Mouse (Mus musculus) right cerebral cortex, postnatal 25 days (tissue): ENCODE data around the gene 4930590J08Rik.
"Not testable (repeated sequence)": the region's sequence is repeated elsewhere in the genome, so short reads cannot be mapped to it uniquely, and the experiment has no call there.

Experiments
- DNase-seq: peaks from one replicate; pipeline ENCODE4 v3.0.0; 2022

Gene 4930590J08Rik

GRCm38 (mm10) chr6:91902509-91902908 lies at the start of gene 4930590J08Rik:
Gene 4930590J08Rik, plus strand, starts transcription at chr6:91902809.
- not testable (repeated sequence) for DNase-seq

GRCm38 (mm10) chr6:91858339-91858738 lies 44.3 kb upstream of the 4930590J08Rik start:
- DNase-seq, result no peak

- no peak for DNase-seq
Observed at GRCm38 (mm10) chr6:91862848-91863247, 39.8 kb upstream of the 4930590J08Rik start.

- no peak for DNase-seq
Observed at GRCm38 (mm10) chr6:91864595-91864994, 38.0 kb upstream of the 4930590J08Rik start.

- peak; percentile 50 for DNase-seq
Observed at GRCm38 (mm10) chr6:91865601-91866000, 37.0 kb upstream of the 4930590J08Rik start.

- DNase-seq, result no peak
Observed at GRCm38 (mm10) chr6:91868091-91868490, 34.5 kb upstream of the 4930590J08Rik start.

- DNase-seq, result no peak
Observed at GRCm38 (mm10) chr6:91872781-91873180, 29.8 kb upstream of the 4930590J08Rik start.

- peak; percentile 92 for DNase-seq
Observed at GRCm38 (mm10) chr6:91877885-91878651, 24.5 kb upstream of the 4930590J08Rik start, which contains the start of gene Ccdc174. Gene Ccdc174, plus strand, starts transcription at chr6:91878053.

GRCm38 (mm10) chr6:91883859-91884258 lies 18.8 kb upstream of the 4930590J08Rik start:
- no peak for DNase-seq

- DNase-seq, result no peak
Observed at GRCm38 (mm10) chr6:91889255-91889906, 13.2 kb upstream of the 4930590J08Rik start.

GRCm38 (mm10) chr6:91890615-91891014 lies 12.0 kb upstream of the 4930590J08Rik start:
- no peak for DNase-seq

- no peak for DNase-seq
Observed at GRCm38 (mm10) chr6:91891776-91892175, 10.8 kb upstream of the 4930590J08Rik start.

- DNase-seq, result no peak
Observed at GRCm38 (mm10) chr6:91896783-91897182, 5.8 kb upstream of the 4930590J08Rik start.

- peak; percentile 68 for DNase-seq
Observed at GRCm38 (mm10) chr6:91901505-91901904, 1.1 kb upstream of the 4930590J08Rik start.

GRCm38 (mm10) chr6:91914011-91914410 lies 11.4 kb downstream of the 4930590J08Rik start:
- DNase-seq, result no peak

- DNase-seq, result peak; percentile 42
Observed at GRCm38 (mm10) chr6:91917286-91917685, 14.7 kb downstream of the 4930590J08Rik start.

- no peak for DNase-seq
Observed at GRCm38 (mm10) chr6:91917716-91918115, 15.1 kb downstream of the 4930590J08Rik start.

GRCm38 (mm10) chr6:91931231-91931630 lies 28.6 kb downstream of the 4930590J08Rik start:
- DNase-seq, result no peak

- DNase-seq, result no peak
Observed at GRCm38 (mm10) chr6:91938491-91938890, 35.9 kb downstream of the 4930590J08Rik start.

GRCm38 (mm10) chr6:91948426-91948825 lies 45.8 kb downstream of the 4930590J08Rik start:
- DNase-seq, result no peak

GRCm38 (mm10) chr6:91958015-91958414 lies 55.4 kb downstream of the 4930590J08Rik start:
- not testable (repeated sequence) for DNase-seq

- no peak for DNase-seq
Observed at GRCm38 (mm10) chr6:91960028-91960811, 57.6 kb downstream of the 4930590J08Rik start.

GRCm38 (mm10) chr6:91963429-91963828 lies 60.8 kb downstream of the 4930590J08Rik start:
- no peak for DNase-seq
